ENCODE assay signal across 16 mouse cellular contexts in genomic region chr12:26342086-26342485, GRCm38 (mm10).
DNase-seq lines count a peak whose midpoint lies in the region; ATAC-seq and TF ChIP-seq lines count a peak whose summit lies in the region.
"Had no signal": no experiment of that assay in that cellular context is flagged by ENCODE, and none has a peak within 500 bp of the region (broad histone marks: within the 10 kb centered on the region; RNA-seq: fewer than 3 reads in every experiment).

No protein-coding gene starts in this region.

- no peak overlapping the region for H3K4me2 ChIP-seq in intestine, embryonic 16.5 days (ENCODE audit: low read depth, low read length)
- H3K4me2 ChIP-seq in intestine, postnatal 0 days (replicated peaks; ENCODE audit: low read depth), result no peak overlapping the region
- no peak overlapping the region for H3K4me2 ChIP-seq in lung, embryonic 16.5 days (ENCODE audit: low read depth, low read length)
- H3K4me2 ChIP-seq in stomach, embryonic 15.5 days, result no peak overlapping the region
- H3K4me2 ChIP-seq: hindbrain, embryonic 14.5 days; neural tube, embryonic 12.5 days had no signal

- H3K9me3 ChIP-seq in intestine, embryonic 16.5 days (ENCODE audit: control insufficient read depth, low read length), result no peaks in the 10 kb centered on the region
- H3K9me3 ChIP-seq in intestine, postnatal 0 days (ENCODE audit: control insufficient read depth), result no peaks in the 10 kb centered on the region
- no peaks in the 10 kb centered on the region for H3K9me3 ChIP-seq in lung, embryonic 16.5 days (ENCODE audit: control insufficient read depth, low read length)
- no peaks in the 10 kb centered on the region; the same call in 1 of the 2 replicates for H3K9me3 ChIP-seq in stomach, embryonic 15.5 days
- H3K9me3 ChIP-seq: neural tube, embryonic 12.5 days had no signal

- TF ChIP-seq CTCF in gastrocnemius, adult 2 months (IDR thresholded peaks at IDR 0.05), result no peak
- no peak for TF ChIP-seq CTCF in intestine, postnatal 0 days (IDR thresholded peaks at IDR 0.05; ENCODE audit: low read depth)

- no peak for ATAC-seq in intestine, embryonic 16.5 days
- no peak for ATAC-seq in intestine, postnatal 0 days
- no peak for ATAC-seq in lung, embryonic 16.5 days (ENCODE audit: low read depth)
- no peak for ATAC-seq in stomach, embryonic 15.5 days (ENCODE audit: insufficient read depth, low FRiP score, low read depth)
- ATAC-seq: midbrain, embryonic 16.5 days had no signal

- no peaks in the 10 kb centered on the region; the same call in 1 of the 2 replicates for H3K36me3 ChIP-seq in intestine, embryonic 16.5 days (ENCODE audit: control insufficient read depth, insufficient read depth, low read length)
- no peaks in the 10 kb centered on the region for H3K36me3 ChIP-seq in intestine, postnatal 0 days (ENCODE audit: control insufficient read depth, insufficient read depth)
- H3K36me3 ChIP-seq in lung, embryonic 16.5 days (ENCODE audit: control insufficient read depth, insufficient read depth, low read length), result 0 out of 2 replicates have a peak, but pooled peaks cover 4% of the 10 kb centered on the region
- no peaks in the 10 kb centered on the region for H3K36me3 ChIP-seq in stomach, embryonic 15.5 days

- WGBS in intestine, embryonic 16.5 days, result 57% methylated on average over 4 of the region's 4 CpGs
- 53% methylated on average over 4 of the region's 4 CpGs for WGBS in intestine, postnatal 0 days
- WGBS in lung, embryonic 16.5 days, result 44% methylated on average over 4 of the region's 4 CpGs
- 58% methylated on average over 4 of the region's 4 CpGs for WGBS in stomach, embryonic 15.5 days

- H3K9ac ChIP-seq in intestine, embryonic 16.5 days (ENCODE audit: low read depth, low read length), result no peak overlapping the region
- no peak overlapping the region for H3K9ac ChIP-seq in intestine, postnatal 0 days (ENCODE audit: low read depth, low read length)
- no peak overlapping the region for H3K9ac ChIP-seq in lung, embryonic 16.5 days (ENCODE audit: low read length)
- no peak overlapping the region for H3K9ac ChIP-seq in stomach, embryonic 15.5 days
- H3K9ac ChIP-seq: hindbrain, embryonic 14.5 days; neural tube, embryonic 12.5 days had no signal

- no peak for DNase-seq in gastrocnemius, adult 2 months
- DNase-seq in gastrocnemius, postnatal 4 days (ENCODE audit: low spot score in 2 of 2), result no peak
- DNase-seq in lung, postnatal 25 days (ENCODE audit: low spot score), result no peak
- DNase-seq in left cerebral cortex, postnatal 36 days (ENCODE audit: low spot score in 2 of 2), result no peak
- DNase-seq: adrenal gland, adult 2 months; cerebellum, adult 9-10 months; gastrocnemius, postnatal 14 days; kidney, adult 9 months; left cerebral cortex, postnatal 4 days had no signal

- H3K4me3 ChIP-seq in gastrocnemius, adult 2 months, result no peak overlapping the region
- no peak overlapping the region for H3K4me3 ChIP-seq in intestine, embryonic 16.5 days (ENCODE audit: low read length)
- H3K4me3 ChIP-seq in intestine, postnatal 0 days (ENCODE audit: low read depth, low read length), result no peak overlapping the region
- no peak overlapping the region for H3K4me3 ChIP-seq in lung, embryonic 16.5 days (ENCODE audit: low read length)
- no peak overlapping the region for H3K4me3 ChIP-seq in stomach, embryonic 15.5 days (replicated peaks)
- H3K4me3 ChIP-seq: neural tube, embryonic 12.5 days had no signal

- no peaks in the 10 kb centered on the region for H3K4me1 ChIP-seq in intestine, embryonic 16.5 days (ENCODE audit: control insufficient read depth, insufficient read depth, low read length)
- H3K4me1 ChIP-seq in intestine, postnatal 0 days (replicated peaks; ENCODE audit: control insufficient read depth, insufficient read depth, low read length), result no peaks in the 10 kb centered on the region; the same call in 1 of the 2 replicates
- peaks cover 5% of the 10 kb centered on the region; the same call in 1 of the 2 replicates for H3K4me1 ChIP-seq in lung, embryonic 16.5 days (replicated peaks; ENCODE audit: control insufficient read depth, insufficient read depth, low read length)
- no peaks in the 10 kb centered on the region for H3K4me1 ChIP-seq in stomach, embryonic 15.5 days
- H3K4me1 ChIP-seq: neural tube, embryonic 12.5 days had no signal

- intact Hi-C loops in gastrocnemius, adult 2 months (cut with DNase I), result no loop called here
- intact Hi-C loops in left cerebral cortex, postnatal 36 days (cut with DNase I), result no loop called here

- peak overlapping the region; percentile 9; the same call in 1 of the 2 replicates for H3K27ac ChIP-seq in gastrocnemius, adult 2 months
- 0 out of 2 replicates have a peak overlapping the region, but pooled peaks have one; percentile 29 for H3K27ac ChIP-seq in intestine, embryonic 16.5 days (ENCODE audit: low read length)
- H3K27ac ChIP-seq in intestine, postnatal 0 days (ENCODE audit: low read depth, low read length), result no peak overlapping the region
- peak overlapping the region; percentile 72 for H3K27ac ChIP-seq in lung, embryonic 16.5 days (ENCODE audit: low read length)
- H3K27ac ChIP-seq in stomach, embryonic 15.5 days, result peak overlapping the region; percentile 49
- H3K27ac ChIP-seq: hindbrain, embryonic 14.5 days; neural tube, embryonic 12.5 days had no signal

- no peaks in the 10 kb centered on the region for H3K27me3 ChIP-seq in intestine, embryonic 16.5 days (replicated peaks; ENCODE audit: control insufficient read depth, insufficient read depth, low read length)
- no peaks in the 10 kb centered on the region for H3K27me3 ChIP-seq in intestine, postnatal 0 days (replicated peaks; ENCODE audit: control insufficient read depth, insufficient read depth, low read length)
- no peaks in the 10 kb centered on the region for H3K27me3 ChIP-seq in lung, embryonic 16.5 days (ENCODE audit: control insufficient read depth, insufficient read depth, low read depth, low read length)
- no peaks in the 10 kb centered on the region for H3K27me3 ChIP-seq in stomach, embryonic 15.5 days (replicated peaks)
- H3K27me3 ChIP-seq: neural tube, embryonic 12.5 days had no signal
